ENCODE assay signal across 8 mouse cellular contexts in genomic region chr9:70208751-70209150, GRCm38 (mm10). TPM values are rescaled to one million over a fixed set of nuclear protein-coding genes. Genes with fewer than 3 reads are reported as not detected.
DNase-seq lines count a peak whose midpoint lies in the region; ATAC-seq lines count a peak whose summit lies in the region.

No protein-coding gene starts in this region.

- no peak for ATAC-seq in hindbrain, embryonic 14.5 days (ENCODE audit: low FRiP score)
- no peak for ATAC-seq in lung, embryonic 15.5 days (ENCODE audit: borderline replicate concordance, extremely low read depth, low FRiP score, low TSS enrichment)

- DNase-seq in gastrocnemius, postnatal 10 days: peak; percentile 23
- DNase-seq in gastrocnemius, postnatal 4 days (ENCODE audit: low spot score in 2 of 2): no peak
- DNase-seq in NIH3T3 (ENCODE audit: low read depth): peak; percentile 58
- no peak for DNase-seq in hindbrain, embryonic 14.5 days (ENCODE audit: low spot score)
- DNase-seq in layer of hippocampus, adult 11-12 months (ENCODE audit: low spot score): no peak
- DNase-seq in left cerebral cortex, postnatal 36 days (ENCODE audit: low spot score in 2 of 2): no peak
- no peak for DNase-seq in testis, postnatal 14 days (ENCODE audit: low spot score)

- H3K27ac ChIP-seq in hindbrain, embryonic 14.5 days: peak overlapping the region; percentile 43; the same call in 1 of the 2 replicates
- H3K27ac ChIP-seq in lung, embryonic 15.5 days: peak overlapping the region; percentile 97

- no peaks in the 10 kb centered on the region for H3K36me3 ChIP-seq in hindbrain, embryonic 14.5 days (replicated peaks; ENCODE audit: control insufficient read depth, insufficient read depth)
- H3K36me3 ChIP-seq in lung, embryonic 15.5 days: no peaks in the 10 kb centered on the region

- intact Hi-C loops in left cerebral cortex, postnatal 36 days (cut with DNase I): loop anchor here (5.0 kb wide), 2 partner anchors 54 to 66 kb away; partner anchors contain the start of gene Fam81a

- peaks cover 13% of the 10 kb centered on the region; the same call in 1 of the 2 replicates for H3K4me1 ChIP-seq in hindbrain, embryonic 14.5 days (replicated peaks; ENCODE audit: control insufficient read depth, insufficient read depth, low read length)
- peaks cover 28% of the 10 kb centered on the region; the same call in 1 of the 2 replicates for H3K4me1 ChIP-seq in lung, embryonic 15.5 days

- peak overlapping the region; percentile 97 for H3K4me2 ChIP-seq in hindbrain, embryonic 14.5 days (replicated peaks)
- H3K4me2 ChIP-seq in lung, embryonic 15.5 days: peak overlapping the region; percentile 95

- H3K27me3 ChIP-seq in hindbrain, embryonic 14.5 days (ENCODE audit: control insufficient read depth, insufficient read depth, low read length): peaks cover 4% of the 10 kb centered on the region; the same call in 1 of the 2 replicates
- no peaks in the 10 kb centered on the region for H3K27me3 ChIP-seq in lung, embryonic 15.5 days

- 15% methylated on average over 12 of the region's 12 CpGs for WGBS in hindbrain, embryonic 14.5 days
- 7% methylated on average over 12 of the region's 12 CpGs for WGBS in lung, embryonic 15.5 days

- H3K9me3 ChIP-seq in hindbrain, embryonic 14.5 days (ENCODE audit: control insufficient read depth, low read length): no peaks in the 10 kb centered on the region
- no peaks in the 10 kb centered on the region for H3K9me3 ChIP-seq in lung, embryonic 15.5 days

- H3K9ac ChIP-seq in hindbrain, embryonic 14.5 days: peak overlapping the region; percentile 57; the same call in 1 of the 2 replicates
- H3K9ac ChIP-seq in lung, embryonic 15.5 days: peak overlapping the region; percentile 81

- peak overlapping the region; percentile 57 for H3K4me3 ChIP-seq in hindbrain, embryonic 14.5 days (replicated peaks; ENCODE audit: low read length)
- peak overlapping the region; percentile 91 for H3K4me3 ChIP-seq in lung, embryonic 15.5 days

RNA-seq across cellular contexts. Expression of gene Myo1e, which starts 1.6 kb away (rescaled TPM):
- total RNA-seq in gastrocnemius, postnatal 10 days (2021): 10 to 100 TPM; 19.5 to 26.4 TPM
- 10 to 100 TPM; 27.9 to 34.7 TPM for total RNA-seq in gastrocnemius, postnatal 4 days (2021)
- polyA plus RNA-seq in hindbrain, embryonic 14.5 days (2014; fragmentation: Nextera tagmentation; extraction: Ambion mirVana): 7.8 and 7.9 TPM in 2 replicates
- 36.3 and 40.3 TPM in 2 replicates for polyA plus RNA-seq in lung, embryonic 15.5 days (2015; fragmentation: Nextera tagmentation; extraction: Ambion mirVana)
- 10 to 100 TPM; 14.6 to 14.7 TPM for total RNA-seq in left cerebral cortex, postnatal 36 days (2021)

Comparison
In these comparisons a context has a peak if more than half of its experiments do, and no peak if none do; other contexts are left out.
1. DNase-seq: peak in gastrocnemius, postnatal 10 days (single experiment) and NIH3T3 (single experiment); none in gastrocnemius, postnatal 4 days (0 of 2), hindbrain, embryonic 14.5 days (single experiment), layer of hippocampus, adult 11-12 months (single experiment), left cerebral cortex, postnatal 36 days (0 of 2) and testis, postnatal 14 days (single experiment).